13 mouse cellular contexts compared by ENCODE assay signal in genomic region chr7:114747596-114747995, GRCm38 (mm10). TPM values are rescaled to one million over a fixed set of nuclear protein-coding genes. Genes with fewer than 3 reads are reported as not detected.
DNase-seq lines count a peak whose midpoint lies in the region; ATAC-seq lines count a peak whose summit lies in the region.
"Had no signal": no experiment of that assay in that cellular context is flagged by ENCODE, and none has a peak within 500 bp of the region (broad histone marks: within the 10 kb centered on the region; RNA-seq: fewer than 3 reads in every experiment).

No protein-coding gene starts in this region.

- no peak overlapping the region for H3K27ac ChIP-seq in intestine, embryonic 14.5 days (ENCODE audit: low read depth)
- H3K27ac ChIP-seq in intestine, embryonic 16.5 days (ENCODE audit: low read length): no peak overlapping the region
- H3K27ac ChIP-seq in neural tube, embryonic 13.5 days (replicated peaks): no peak overlapping the region
- no peak overlapping the region for H3K27ac ChIP-seq in neural tube, embryonic 15.5 days (replicated peaks)
- H3K27ac ChIP-seq: kidney, postnatal 0 days had no signal

- no peak overlapping the region for H3K4me3 ChIP-seq in intestine, embryonic 14.5 days (ENCODE audit: low read depth, low read length)
- H3K4me3 ChIP-seq in intestine, embryonic 16.5 days (ENCODE audit: low read length): no peak overlapping the region
- H3K4me3 ChIP-seq in neural tube, embryonic 13.5 days: no peak overlapping the region
- H3K4me3 ChIP-seq in neural tube, embryonic 15.5 days (replicated peaks): no peak overlapping the region

- no peak overlapping the region for H3K4me2 ChIP-seq in intestine, embryonic 14.5 days (ENCODE audit: low read length)
- H3K4me2 ChIP-seq in intestine, embryonic 16.5 days (ENCODE audit: low read depth, low read length): no peak overlapping the region
- H3K4me2 ChIP-seq in neural tube, embryonic 13.5 days: no peak overlapping the region
- H3K4me2 ChIP-seq in neural tube, embryonic 15.5 days: no peak overlapping the region

- peaks cover 6% of the 10 kb centered on the region for H3K4me1 ChIP-seq in intestine, embryonic 14.5 days (replicated peaks; ENCODE audit: control insufficient read depth, insufficient read depth, low read length)
- peaks cover 5% of the 10 kb centered on the region; the same call in 1 of the 2 replicates for H3K4me1 ChIP-seq in intestine, embryonic 16.5 days (ENCODE audit: control insufficient read depth, insufficient read depth, low read length)
- peaks cover 15% of the 10 kb centered on the region for H3K4me1 ChIP-seq in neural tube, embryonic 13.5 days (replicated peaks)
- H3K4me1 ChIP-seq in neural tube, embryonic 15.5 days: peaks cover 15% of the 10 kb centered on the region

- no peak overlapping the region for H3K9ac ChIP-seq in intestine, embryonic 14.5 days (ENCODE audit: low read length)
- H3K9ac ChIP-seq in intestine, embryonic 16.5 days (ENCODE audit: low read depth, low read length): no peak overlapping the region
- H3K9ac ChIP-seq in neural tube, embryonic 13.5 days: no peak overlapping the region
- no peak overlapping the region for H3K9ac ChIP-seq in neural tube, embryonic 15.5 days (replicated peaks)

- WGBS in intestine, embryonic 14.5 days: 79% methylated on average over 3 of the region's 3 CpGs
- whole genome bisulfite sequencing in intestine, embryonic 16.5 days: 73% methylated on average over 3 of the region's 3 CpGs
- WGBS in neural tube, embryonic 13.5 days: 56% methylated on average over 3 of the region's 3 CpGs
- 62% methylated on average over 3 of the region's 3 CpGs for WGBS in neural tube, embryonic 15.5 days

- H3K36me3 ChIP-seq in intestine, embryonic 14.5 days (ENCODE audit: control insufficient read depth, insufficient read depth, low read length): no peaks in the 10 kb centered on the region
- no peaks in the 10 kb centered on the region for H3K36me3 ChIP-seq in intestine, embryonic 16.5 days (ENCODE audit: control insufficient read depth, insufficient read depth, low read length)
- no peaks in the 10 kb centered on the region for H3K36me3 ChIP-seq in neural tube, embryonic 13.5 days
- H3K36me3 ChIP-seq in neural tube, embryonic 15.5 days: no peaks in the 10 kb centered on the region

- DNase-seq in cerebellum, adult 11 months: peak; percentile 7
- no peak for DNase-seq in cerebellum, postnatal 14 days
- DNase-seq in intestine, embryonic 14.5 days (ENCODE audit: low spot score): no peak
- DNase-seq in mesoderm, embryonic 11.5 days (ENCODE audit: low read depth, low spot score): peak; percentile 20
- DNase-seq in spleen, postnatal 36 days (ENCODE audit: low spot score in 2 of 2): no peak
- DNase-seq: adrenal gland, postnatal 10 days; heart, adult 18-20 months; heart, postnatal 14 days; lung, adult 2 months had no signal

- H3K9me3 ChIP-seq in intestine, embryonic 14.5 days (ENCODE audit: control insufficient read depth, low read length): no peaks in the 10 kb centered on the region
- H3K9me3 ChIP-seq in intestine, embryonic 16.5 days (ENCODE audit: control insufficient read depth, low read length): no peaks in the 10 kb centered on the region
- H3K9me3 ChIP-seq in neural tube, embryonic 13.5 days: no peaks in the 10 kb centered on the region
- H3K9me3 ChIP-seq in neural tube, embryonic 15.5 days (replicated peaks): no peaks in the 10 kb centered on the region

- peak; percentile 28; the same call in 1 of the 2 replicates for ATAC-seq in intestine, embryonic 14.5 days (replicated peaks; ENCODE audit: low FRiP score, low TSS enrichment, low read depth)
- no peak for ATAC-seq in intestine, embryonic 16.5 days
- ATAC-seq in neural tube, embryonic 13.5 days (ENCODE audit: low read depth): peak; percentile 19; the same call in 1 of the 2 replicates
- no peak for ATAC-seq in neural tube, embryonic 15.5 days (ENCODE audit: low FRiP score)

- no peaks in the 10 kb centered on the region for H3K27me3 ChIP-seq in intestine, embryonic 14.5 days (replicated peaks; ENCODE audit: control insufficient read depth, insufficient read depth, low read length)
- no peaks in the 10 kb centered on the region for H3K27me3 ChIP-seq in intestine, embryonic 16.5 days (replicated peaks; ENCODE audit: control insufficient read depth, insufficient read depth, low read length)
- no peaks in the 10 kb centered on the region for H3K27me3 ChIP-seq in neural tube, embryonic 13.5 days
- 0 out of 2 replicates have a peak, but pooled peaks cover 3% of the 10 kb centered on the region for H3K27me3 ChIP-seq in neural tube, embryonic 15.5 days (replicated peaks)

RNA-seq across cellular contexts. Expression of gene Insc, which starts 4.1 kb away (rescaled TPM):
- polyA plus RNA-seq in intestine, embryonic 14.5 days (2014; fragmentation: Nextera tagmentation; extraction: Ambion mirVana): 20.8 and 22.0 TPM in 2 replicates
- polyA plus RNA-seq in intestine, embryonic 16.5 days (2015; fragmentation: Nextera tagmentation; extraction: Ambion mirVana): 17.8 and 18.1 TPM in 2 replicates
- 9.3 and 11.4 TPM in 2 replicates for polyA plus RNA-seq in neural tube, embryonic 13.5 days (2015; fragmentation: Nextera tagmentation; extraction: Ambion mirVana)
- 4.7 and 5.1 TPM in 2 replicates for polyA plus RNA-seq in neural tube, embryonic 15.5 days (2015; fragmentation: Nextera tagmentation; extraction: Ambion mirVana)

RNA-seq across cellular contexts. Expression of gene Calcb, which starts 29.2 kb away (rescaled TPM):
- polyA plus RNA-seq in intestine, embryonic 14.5 days (2014; fragmentation: Nextera tagmentation; extraction: Ambion mirVana): 1.3 and 2.0 TPM in 2 replicates
- 2.9 and 3.4 TPM in 2 replicates for polyA plus RNA-seq in intestine, embryonic 16.5 days (2015; fragmentation: Nextera tagmentation; extraction: Ambion mirVana)
- polyA plus RNA-seq in neural tube, embryonic 13.5 days (2015; fragmentation: Nextera tagmentation; extraction: Ambion mirVana): 6.2 and 6.3 TPM in 2 replicates
- polyA plus RNA-seq in neural tube, embryonic 15.5 days (2015; fragmentation: Nextera tagmentation; extraction: Ambion mirVana): 19.9 and 28.0 TPM in 2 replicates
- polyA plus RNA-seq: kidney, postnatal 0 days had no signal

Comparison
In these comparisons a context has a peak if more than half of its experiments do, and no peak if none do; other contexts are left out.
1. DNase-seq: peak in cerebellum, adult 11 months (single experiment) and mesoderm, embryonic 11.5 days (single experiment); none in cerebellum, postnatal 14 days (0 of 2), intestine, embryonic 14.5 days (single experiment) and spleen, postnatal 36 days (0 of 2).
2. ATAC-seq: peak in intestine, embryonic 14.5 days (single experiment) and neural tube, embryonic 13.5 days (single experiment); none in intestine, embryonic 16.5 days (single experiment) and neural tube, embryonic 15.5 days (single experiment).